Mouse (Mus musculus) heart, adult 2 months (tissue): ENCODE measurements around the gene Cks1b.

Source experiments
- CTCF ChIP-seq: fragments of 200-600 bp; IDR thresholded peaks from 2 replicates; pipeline ENCODE4 v1.8.1; 2022; ENCODE audit warnings: antibody characterized with exemption, mild to moderate bottlenecking, moderate library complexity
- POLR2A ChIP-seq: fragments of 200-500 bp; IDR thresholded peaks from 2 replicates; pipeline ENCODE4 v1.6.1; 2011; ENCODE audit warnings: mild to moderate bottlenecking, low read depth, low read length, control low read depth; ENCODE audit not compliant: insufficient read depth

- no peak for TF ChIP-seq POLR2A
- TF ChIP-seq CTCF: no peak
Measured at GRCm38 (mm10) chr3:89377831-89378230, 40.4 kb downstream of the Cks1b start.
